Mouse (Mus musculus) kidney, adult 2 months (tissue): ENCODE data around the gene Gps1.

ENCODE experiments used
- CTCF ChIP-seq: fragments of 200-500 bp; conservative IDR thresholded peaks from 2 replicates; pipeline ENCODE4 v1.5.1; 2011; ENCODE audit warnings: low read depth, mild to moderate bottlenecking, control low read depth, low read length, moderate library complexity, mixed read lengths; ENCODE audit not compliant: insufficient read depth, insufficient read length
- POLR2A ChIP-seq: fragments of 200-500 bp; IDR thresholded peaks from one replicate; pipeline ENCODE4 v1.6.1; 2011; ENCODE audit warnings: low read depth, low read length, control low read depth

DNA sequence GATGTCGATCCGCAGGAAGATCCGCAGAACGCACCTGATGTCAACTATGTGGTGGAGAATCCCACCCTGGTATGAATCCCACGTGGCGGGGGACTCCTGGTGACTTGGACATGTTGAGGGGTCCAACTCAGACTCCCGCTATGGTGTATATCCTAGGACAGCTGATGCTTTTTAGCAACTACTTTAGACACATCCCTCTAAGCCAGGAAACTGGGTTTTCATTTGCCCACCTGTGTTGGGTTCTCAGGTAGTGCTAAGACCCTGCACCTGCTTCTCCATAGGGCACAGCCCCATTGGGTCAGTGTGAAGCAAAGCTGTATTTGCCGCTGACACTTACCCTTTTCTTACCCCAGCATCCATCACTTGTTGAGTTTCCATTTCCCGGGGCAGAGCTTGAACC, 1.1 kb downstream of the Gps1 start:
- TF ChIP-seq CTCF (no peak), POLR2A (no peak)
